Mouse (Mus musculus): Measurements from ENCODE around the gene Tcf12. TPM values are rescaled to one million over a fixed set of nuclear protein-coding genes. Genes with fewer than 3 reads are reported as not detected.
A peak's percentile ranks its signal among the peaks of the same experiment; 100 is the strongest.

The Tcf12 gene
- total RNA-seq, 1 experiment from 2014 or later = 69.8 TPM

GRCm38 (mm10) chr9:71877867-71878266, 233.8 kb downstream of the Tcf12 start:
- ATAC-seq (ENCODE audit: extremely low read depth, insufficient number of reproducible peaks, low FRiP score, poor library complexity, severe bottlenecking) = no peak

GRCm38 (mm10) chr9:71874761-71875160, 236.9 kb downstream of the Tcf12 start:
- no peak for ATAC-seq (ENCODE audit: extremely low read depth, insufficient number of reproducible peaks, low FRiP score, poor library complexity, severe bottlenecking)

- no peak for ATAC-seq (ENCODE audit: extremely low read depth, insufficient number of reproducible peaks, low FRiP score, poor library complexity, severe bottlenecking)
Measured at GRCm38 (mm10) chr9:71874035-71874572, 237.6 kb downstream of the Tcf12 start.

- no peak for ATAC-seq (ENCODE audit: extremely low read depth, insufficient number of reproducible peaks, low FRiP score, poor library complexity, severe bottlenecking)
Measured at GRCm38 (mm10) chr9:71863338-71863737, 248.3 kb downstream of the Tcf12 start.

DNA sequence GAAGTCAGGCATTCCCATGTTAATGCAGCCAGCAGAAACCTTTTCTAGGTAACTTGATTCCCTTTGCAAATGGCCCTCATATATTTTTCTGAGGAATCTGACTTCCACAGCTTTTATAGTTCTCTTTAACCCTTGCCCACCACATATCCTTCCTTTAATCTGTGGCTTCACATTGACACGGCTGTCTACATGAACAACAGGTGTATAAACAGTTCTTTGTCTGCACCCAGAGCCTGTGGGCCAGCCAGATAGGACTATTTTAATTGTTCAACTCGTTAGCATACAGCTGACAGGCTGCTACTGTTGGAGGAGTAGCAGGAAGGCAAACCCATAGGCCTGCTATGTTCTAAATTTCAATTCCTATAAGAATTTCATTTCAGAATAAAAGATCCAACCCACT, 250.0 kb downstream of the Tcf12 start:
- no peak for ATAC-seq (ENCODE audit: extremely low read depth, insufficient number of reproducible peaks, low FRiP score, poor library complexity, severe bottlenecking)

DNA sequence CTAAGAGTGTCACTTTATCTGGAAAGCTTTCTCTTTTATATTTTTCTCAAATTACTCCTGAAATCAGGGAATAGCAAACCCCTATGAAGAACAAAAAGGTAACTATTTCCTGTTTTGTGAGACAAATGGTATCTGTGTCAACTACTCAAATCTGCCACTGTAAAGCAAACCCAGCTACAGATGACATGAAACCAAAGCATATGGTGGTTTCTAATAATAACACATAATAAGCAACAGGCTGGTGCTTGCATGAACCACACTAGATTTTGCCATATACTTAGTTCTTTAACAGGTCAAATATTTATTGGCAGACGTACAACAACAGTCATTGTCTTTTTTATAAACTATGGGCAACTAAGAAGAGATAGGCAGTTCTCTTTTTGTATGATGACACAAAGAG, 253.7 kb downstream of the Tcf12 start:
- ATAC-seq (ENCODE audit: extremely low read depth, insufficient number of reproducible peaks, low FRiP score, poor library complexity, severe bottlenecking) = no peak

- ATAC-seq (ENCODE audit: extremely low read depth, insufficient number of reproducible peaks, low FRiP score, poor library complexity, severe bottlenecking) = no peak
Measured at GRCm38 (mm10) chr9:71853904-71854303, 257.8 kb downstream of the Tcf12 start.

DNA sequence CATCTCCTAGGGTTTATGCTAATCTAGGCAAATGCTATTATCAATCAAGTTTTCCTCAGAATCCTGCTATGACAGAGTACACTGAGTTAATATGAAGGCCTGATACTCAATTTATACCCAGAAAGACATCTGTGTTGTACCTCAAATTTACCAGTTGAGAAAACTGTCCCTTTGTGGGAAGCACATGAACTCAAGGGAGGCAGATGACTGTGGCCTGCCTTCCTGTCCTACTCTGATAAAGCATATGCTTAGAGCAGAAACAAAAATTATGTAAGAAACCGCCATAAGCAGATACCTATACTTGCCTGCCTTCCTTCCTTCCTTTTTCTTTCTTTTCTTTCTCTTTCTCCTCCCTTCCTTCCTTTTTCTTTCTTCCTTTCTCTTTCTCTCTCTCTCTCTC, 261.4 kb downstream of the Tcf12 start:
- no peak for ATAC-seq (ENCODE audit: extremely low read depth, insufficient number of reproducible peaks, low FRiP score, poor library complexity, severe bottlenecking)

GRCm38 (mm10) chr9:71848392-71848791, 263.3 kb downstream of the Tcf12 start:
- no peak for ATAC-seq (ENCODE audit: extremely low read depth, insufficient number of reproducible peaks, low FRiP score, poor library complexity, severe bottlenecking)

DNA sequence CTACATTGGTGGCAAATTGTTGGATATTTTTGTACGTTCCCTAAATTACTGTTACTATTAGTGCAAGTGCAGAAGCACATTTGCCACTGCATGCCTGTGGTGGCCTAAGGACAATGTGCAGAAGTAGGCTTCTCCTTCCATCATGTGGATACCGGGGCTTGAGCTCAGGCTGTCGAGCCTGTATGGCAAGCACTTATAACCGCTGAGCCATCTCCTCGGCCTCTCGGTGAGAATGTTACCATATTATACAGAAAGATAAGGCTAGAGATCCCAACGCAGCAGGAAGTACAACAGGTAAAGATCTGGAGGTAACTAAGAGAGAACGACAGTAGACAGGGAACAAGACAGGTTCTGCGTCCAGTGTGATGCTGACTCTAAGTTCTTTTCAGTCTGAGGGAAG, 263.8 kb downstream of the Tcf12 start:
- no peak for ATAC-seq (ENCODE audit: extremely low read depth, insufficient number of reproducible peaks, low FRiP score, poor library complexity, severe bottlenecking)

GRCm38 (mm10) chr9:71841850-71842249, 269.8 kb downstream of the Tcf12 start:
- ATAC-seq (ENCODE audit: extremely low read depth, insufficient number of reproducible peaks, low FRiP score, poor library complexity, severe bottlenecking) = no peak

GRCm38 (mm10) chr9:71837366-71837765, 274.3 kb downstream of the Tcf12 start:
- ATAC-seq (ENCODE audit: extremely low read depth, insufficient number of reproducible peaks, low FRiP score, poor library complexity, severe bottlenecking) = no peak

GRCm38 (mm10) chr9:71836366-71836765, 275.3 kb downstream of the Tcf12 start:
- ATAC-seq (ENCODE audit: extremely low read depth, insufficient number of reproducible peaks, low FRiP score, poor library complexity, severe bottlenecking) = no peak

- no peak for ATAC-seq (ENCODE audit: extremely low read depth, insufficient number of reproducible peaks, low FRiP score, poor library complexity, severe bottlenecking)
Measured at GRCm38 (mm10) chr9:71835203-71835815, 276.4 kb downstream of the Tcf12 start.

GRCm38 (mm10) chr9:71834707-71835106, 277.0 kb downstream of the Tcf12 start:
- no peak for ATAC-seq (ENCODE audit: extremely low read depth, insufficient number of reproducible peaks, low FRiP score, poor library complexity, severe bottlenecking)

DNA sequence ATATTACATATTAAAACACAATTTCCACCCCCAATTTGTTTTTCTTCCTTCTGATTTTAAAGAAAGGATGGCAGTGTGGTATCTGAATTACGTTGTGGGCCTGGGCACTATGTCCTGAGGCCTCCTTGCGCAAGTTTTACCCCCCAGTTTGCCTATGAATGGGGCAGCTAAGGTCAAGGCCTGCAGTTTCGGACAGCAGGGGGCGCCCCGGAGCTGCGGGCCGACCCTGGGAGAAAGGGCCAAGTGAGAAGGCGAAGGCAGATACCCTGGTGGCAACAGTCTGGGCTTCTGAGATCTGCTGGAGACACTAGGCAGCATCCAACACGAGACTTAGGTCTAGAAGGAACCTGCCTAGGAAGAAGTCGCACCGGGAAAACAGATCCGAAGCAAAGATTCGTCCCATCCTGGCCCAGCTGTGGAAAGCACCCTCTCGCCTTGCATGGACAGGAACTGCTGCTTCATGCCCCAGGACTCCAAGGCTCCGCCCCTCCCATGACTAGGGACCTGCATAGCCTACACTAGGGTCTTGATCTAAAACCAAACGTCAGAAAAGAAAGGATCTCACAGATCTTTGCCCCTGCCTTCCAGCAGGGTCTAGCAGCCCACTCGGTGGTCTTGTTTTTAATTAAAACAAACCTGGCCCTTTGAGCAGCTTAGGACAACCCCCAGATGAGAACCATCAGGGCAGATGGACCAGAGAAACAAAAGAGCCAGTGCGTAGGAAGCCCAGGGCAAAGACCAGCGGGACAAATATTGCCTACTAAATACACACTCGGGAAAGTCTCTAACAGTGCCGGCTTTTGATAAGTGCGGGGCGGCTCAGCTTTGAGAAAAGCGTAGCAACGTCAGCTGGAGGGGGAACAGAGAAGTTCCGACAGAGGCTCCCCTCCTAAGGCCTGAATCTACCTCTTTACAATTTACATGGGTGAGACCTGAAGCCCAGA, 279.6 kb downstream of the Tcf12 start:
- ATAC-seq (ENCODE audit: extremely low read depth, insufficient number of reproducible peaks, low FRiP score, poor library complexity, severe bottlenecking) = peak; percentile 52

DNA sequence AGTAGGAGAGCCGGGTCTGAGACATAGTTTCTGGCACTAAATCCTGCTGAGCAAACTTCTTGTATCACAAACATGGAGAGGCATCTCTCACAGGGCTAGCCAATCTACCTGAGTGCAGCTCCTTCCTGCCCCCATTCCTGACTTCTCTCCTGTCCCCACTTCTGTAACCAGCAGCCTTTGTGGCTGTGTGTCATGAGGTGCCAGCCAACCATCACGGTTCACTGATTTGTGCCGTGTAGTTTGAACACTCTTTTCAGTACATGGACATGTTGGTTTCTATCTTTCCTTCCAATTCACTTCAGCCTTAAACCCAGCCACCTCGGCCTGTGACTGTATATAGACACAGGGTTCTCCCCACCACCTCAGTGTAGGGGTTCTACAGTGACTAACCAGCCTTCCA, 280.7 kb downstream of the Tcf12 start:
- no peak for ATAC-seq (ENCODE audit: extremely low read depth, insufficient number of reproducible peaks, low FRiP score, poor library complexity, severe bottlenecking)

DNA sequence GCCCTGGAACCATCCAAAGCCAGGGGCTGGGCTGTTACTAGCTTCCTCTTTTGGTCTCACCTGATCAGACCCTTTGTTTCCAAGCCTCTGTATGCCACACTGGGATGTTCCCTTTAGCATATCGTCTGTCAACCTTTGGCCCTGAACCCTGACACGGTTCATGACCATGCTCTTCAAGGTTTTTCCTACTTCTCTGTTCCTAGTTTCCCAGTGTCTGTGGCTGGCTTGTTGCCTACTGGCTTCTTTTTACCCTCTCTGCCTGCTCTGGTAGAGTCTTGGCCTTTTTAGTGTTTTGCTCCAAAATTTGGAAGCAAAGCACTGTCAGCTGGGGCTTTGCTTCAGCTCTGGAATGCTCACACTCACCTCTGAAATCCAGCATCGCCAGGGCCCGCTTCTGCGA, 281.3 kb downstream of the Tcf12 start:
- ATAC-seq (ENCODE audit: extremely low read depth, insufficient number of reproducible peaks, low FRiP score, poor library complexity, severe bottlenecking) = no peak

- no peak for ATAC-seq (ENCODE audit: extremely low read depth, insufficient number of reproducible peaks, low FRiP score, poor library complexity, severe bottlenecking)
Measured at GRCm38 (mm10) chr9:71829753-71830152, 281.9 kb downstream of the Tcf12 start.

- ATAC-seq (ENCODE audit: extremely low read depth, insufficient number of reproducible peaks, low FRiP score, poor library complexity, severe bottlenecking) = no peak
Measured at GRCm38 (mm10) chr9:71829137-71829536, 282.5 kb downstream of the Tcf12 start.

Data from neutrophil, adult 5-6 weeks (primary cell).